Mouse (Mus musculus): Measurements from ENCODE around the gene Ilf3.

GRCm38 (mm10) chr9:21428178-21428577, 60.5 kb downstream of the Ilf3 start:
- no peak for TF ChIP-seq CTCF (IDR thresholded peaks at IDR 0.05; ENCODE audit: low read depth, low read length)
- TF ChIP-seq POLR2A (IDR thresholded peaks at IDR 0.05; ENCODE audit: insufficient read depth, low read length), result no peak
- no peak for TF ChIP-seq EP300 (IDR thresholded peaks at IDR 0.05; ENCODE audit: insufficient read depth, low read depth, low read length)

Data from ES-Bruce4 (cell line).